Mouse (Mus musculus) monocyte, adult 5-6 weeks (primary cell): ENCODE results near the gene Ebi3. TPM values are rescaled to one million over a fixed set of nuclear protein-coding genes. Genes with fewer than 3 reads are reported as not detected.

Source experiments
- ATAC-seq: fragments of 153-309, 156-312 bp; replicated peaks from 2 replicates; pipeline ENCODE4 v1.8.0; 2017; ENCODE audit warnings: mild to moderate bottlenecking; ENCODE audit not compliant: low TSS enrichment, insufficient number of reproducible peaks, severe bottlenecking, poor library complexity, low FRiP score
- total RNA-seq: library from RNA; stranded (forward); fragments of 200-1000, 200-491, 200-594 nt; gene quantifications from 3 replicates; pipeline ENCODE4 v1.2.3, GENCODE M21; 2017

Ebi3 gene
- total RNA-seq, 1 experiment from 2014 or later = 26.5 TPM

DNA sequence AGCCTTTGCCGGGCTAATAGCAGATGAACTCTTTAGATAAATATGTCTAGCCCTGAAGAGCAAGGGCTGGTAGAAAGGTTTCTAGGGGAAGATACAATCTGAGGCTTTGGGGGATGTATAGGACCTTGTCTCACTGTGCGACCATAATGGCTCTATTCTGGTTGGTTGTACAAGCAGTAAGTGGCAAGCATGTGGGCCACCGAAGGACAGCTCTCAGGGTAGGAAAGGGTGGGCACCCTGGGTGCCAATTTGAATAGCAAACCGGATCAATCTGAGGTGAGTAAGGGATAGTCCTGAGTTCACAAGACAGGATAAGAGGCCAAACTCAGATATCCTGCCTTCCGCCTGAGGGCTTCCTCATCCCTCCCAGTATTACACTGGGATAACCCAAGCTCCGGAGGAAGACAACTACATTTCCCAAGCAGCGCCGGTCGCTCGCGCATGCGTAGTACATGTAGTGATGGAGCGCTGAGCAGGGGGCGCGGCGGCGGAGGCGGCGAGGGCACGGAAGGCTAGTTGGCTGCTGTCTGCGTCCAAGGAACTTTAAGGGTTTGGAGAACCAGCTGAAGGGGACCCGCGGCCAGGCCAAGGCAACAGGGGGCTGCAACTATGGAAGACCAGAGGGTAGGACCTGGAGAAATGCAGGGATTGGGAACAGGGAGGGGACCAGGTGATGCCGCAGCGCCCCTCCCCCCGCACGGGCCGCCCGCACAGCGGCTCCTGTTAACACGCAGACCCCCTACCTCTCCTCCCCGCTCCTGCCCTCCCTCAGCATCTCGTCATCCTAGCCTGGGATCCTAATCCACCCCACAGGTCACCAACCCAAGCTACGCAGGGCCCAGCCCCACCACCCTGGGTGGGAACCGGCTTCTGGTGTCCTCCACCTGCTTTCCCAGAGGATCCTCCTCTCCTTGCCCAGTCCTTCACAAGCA lies 33.9 kb downstream of the Ebi3 start, which contains the start of gene Fsd1:
Gene Fsd1, plus strand, starts transcription at position 480 of the 932 bp plus-strand sequence.
- no peak for ATAC-seq

- ATAC-seq = no peak
Measured at GRCm38 (mm10) chr17:55990278-55990898, 37.9 kb downstream of the Ebi3 start.

DNA sequence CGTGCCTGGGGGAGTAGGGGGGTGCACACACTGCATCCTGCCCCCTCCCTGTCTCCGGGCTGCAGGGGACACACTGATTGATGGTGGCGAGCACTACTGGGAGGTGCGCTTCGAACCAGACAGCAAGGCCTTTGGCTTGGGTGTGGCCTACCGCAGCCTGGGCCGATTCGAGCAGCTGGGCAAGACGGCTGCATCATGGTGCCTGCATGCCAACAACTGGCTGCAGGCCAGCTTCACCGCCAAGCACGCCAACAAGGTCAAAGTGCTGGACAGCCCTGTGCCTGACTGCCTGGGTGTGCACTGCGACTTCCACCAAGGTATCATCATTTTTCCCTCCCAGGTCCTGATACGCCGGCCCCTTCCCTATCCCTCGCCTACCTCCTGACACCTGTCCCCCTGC lies 43.6 kb downstream of the Ebi3 start:
- ATAC-seq = no peak

DNA sequence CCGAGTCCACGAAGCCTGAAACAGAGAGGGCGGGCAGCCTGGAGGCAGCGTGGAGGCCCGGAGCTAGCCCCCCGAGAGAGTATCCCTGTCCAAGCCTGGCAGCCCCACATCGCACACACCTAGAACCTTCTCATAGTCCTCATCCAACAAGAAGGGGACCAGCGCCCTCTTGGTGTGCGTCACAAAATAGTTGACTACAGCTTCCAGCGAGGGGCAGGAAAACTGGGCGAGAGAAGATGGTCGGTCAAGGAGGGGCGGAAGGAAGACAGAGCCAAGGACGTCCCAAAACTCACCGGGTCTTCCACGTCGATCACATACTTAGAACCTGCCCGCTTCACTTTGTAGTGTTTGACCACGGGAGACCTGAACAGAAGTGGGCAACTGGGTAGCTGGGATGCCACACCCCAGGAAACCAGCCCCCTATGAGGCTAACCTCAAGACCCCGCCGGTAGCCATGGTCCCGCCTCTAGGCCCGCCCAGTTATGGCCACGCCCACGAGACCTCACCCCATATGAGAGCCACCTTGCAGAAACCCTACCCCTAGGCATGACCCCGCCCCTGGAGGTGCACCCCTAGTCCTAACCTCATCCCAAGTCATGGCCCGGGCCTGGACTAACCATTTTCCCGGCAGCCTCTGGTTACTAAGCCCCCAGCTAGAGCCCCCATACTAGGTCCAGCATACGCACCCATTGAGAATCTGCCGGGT lies 47.5 kb downstream of the Ebi3 start:
- ATAC-seq = no peak

- ATAC-seq = no peak
Measured at GRCm38 (mm10) chr17:56003000-56003399, 50.6 kb downstream of the Ebi3 start.

DNA sequence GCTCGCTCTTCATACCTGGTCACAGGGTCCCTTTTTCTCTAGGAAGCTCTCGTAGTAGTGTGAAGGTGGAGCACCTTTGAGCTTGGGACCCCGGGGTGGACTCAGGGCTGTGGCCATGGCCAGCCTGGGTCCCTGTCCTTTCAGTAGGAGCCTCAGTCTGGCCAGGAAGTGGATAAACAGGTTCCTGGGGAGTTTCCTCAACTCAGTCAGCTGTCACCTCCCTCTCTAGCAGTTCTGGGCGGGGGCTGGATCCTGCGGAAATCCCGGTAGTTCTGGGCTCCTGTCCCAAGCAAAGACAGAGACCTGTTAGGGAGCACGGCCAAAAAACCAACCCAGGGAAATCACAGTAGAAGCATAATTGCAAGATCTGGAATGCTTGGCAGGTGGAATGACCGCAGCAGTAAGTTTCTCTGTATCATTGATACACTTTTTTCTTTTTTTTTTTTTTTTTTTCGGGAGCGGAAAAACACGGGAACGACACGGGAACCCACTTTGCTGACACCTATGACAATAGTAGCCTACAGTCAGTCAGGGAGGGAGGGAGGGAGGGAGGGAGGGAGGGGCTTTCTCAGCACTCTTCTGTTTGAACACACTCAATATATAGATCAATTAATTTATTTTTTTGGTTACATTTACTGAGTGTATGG lies 53.1 kb downstream of the Ebi3 start, which contains the start of the genes Stap2 and Mpnd:
Gene Stap2, minus strand, starts transcription at position 170 of the 647 bp plus-strand sequence.
Gene Mpnd, plus strand, starts transcription at position 297 of the 647 bp plus-strand sequence.
- ATAC-seq = no peak

Other genes starting within 250 kb of the Ebi3 start
- gene Pot1b, start 240.0 kb upstream of the Ebi3 start, total RNA-seq = 322 to 362 TPM (median 361 TPM) in 3 replicates
- 433 to 771 TPM (median 747 TPM) in 3 replicates for gene Adgre4, start 202.7 kb upstream of the Ebi3 start, total RNA-seq
- gene Zfp119a, start 73.7 kb upstream of the Ebi3 start, total RNA-seq = 6.6 to 9.9 TPM (median 7.0 TPM) in 3 replicates
- 19.0 to 38.3 TPM (median 29.2 TPM) in 3 replicates for gene Zfp959, start 60.5 kb upstream of the Ebi3 start, total RNA-seq
- 8.4 to 18.6 TPM (median 15.6 TPM) in 3 replicates for gene Zfp119b, start 3.1 kb upstream of the Ebi3 start, total RNA-seq
- gene Yju2, start 6.5 kb downstream of the Ebi3 start, total RNA-seq = 14.7 to 16.4 TPM (median 16.4 TPM) in 3 replicates
- not detected in 3 replicates for gene Shd, start 17.8 kb downstream of the Ebi3 start, total RNA-seq
- gene Fsd1, start 33.9 kb downstream of the Ebi3 start, total RNA-seq = not detected in 3 replicates
- 0.29 to 1.1 TPM in 2 of 3 replicates, not detected in the other for gene Stap2, start 52.9 kb downstream of the Ebi3 start, total RNA-seq
- 31.5 to 106 TPM (median 82.0 TPM) in 3 replicates for gene Mpnd, start 53.1 kb downstream of the Ebi3 start, total RNA-seq
- gene Sh3gl1, start 84.0 kb downstream of the Ebi3 start, total RNA-seq = 22.4 to 35.7 TPM (median 23.4 TPM) in 3 replicates
- 0.64 to 4.6 TPM (median 2.1 TPM) in 3 replicates for gene Chaf1a, start 87.8 kb downstream of the Ebi3 start, total RNA-seq
- 38.0 to 40.4 TPM (median 38.5 TPM) in 3 replicates for gene Ubxn6, start 122.4 kb downstream of the Ebi3 start, total RNA-seq
- gene Hdgfl2, start 127.0 kb downstream of the Ebi3 start, total RNA-seq = 61.2 to 151 TPM (median 112 TPM) in 3 replicates
- not detected in 3 replicates for gene Plin4, start 157.2 kb downstream of the Ebi3 start, total RNA-seq
- gene Plin5, start 165.0 kb downstream of the Ebi3 start, total RNA-seq = not detected in 3 replicates
- not detected in 3 replicates for gene Lrg1, start 169.4 kb downstream of the Ebi3 start, total RNA-seq
- gene Sema6b, start 187.7 kb downstream of the Ebi3 start, total RNA-seq = 0.53 to 1.2 TPM (median 0.87 TPM) in 3 replicates
- 0.39 to 0.43 TPM in 2 of 3 replicates, not detected in the other for gene Tnfaip8l1, start 209.8 kb downstream of the Ebi3 start, total RNA-seq
- gene Mydgf, start 231.3 kb downstream of the Ebi3 start, total RNA-seq = 25.0 to 31.5 TPM (median 30.6 TPM) in 3 replicates